Mouse (Mus musculus) frontal cortex, postnatal 14 days (tissue): ENCODE measurements at regions not wholly inside any gene's neighbourhood (a gene's known extent, or its start where the extent isn't known, plus 50 kb on each side); places are given as distances from the start of the nearest gene placed in this dataset.

Experiments used
- DNase-seq, 2 experiments: peaks; one replicate each; pipeline ENCODE4 v3.0.0; 2022; ENCODE audit warnings: low spot score in 2 of 2

GRCm38 (mm10) chr9:78881307-78881790 lies 266.0 kb downstream of the Cd109 start:
- no peak for DNase-seq

- DNase-seq: no peak
Observed at GRCm38 (mm10) chr9:78903211-78903610, 287.9 kb downstream of the Cd109 start.

GRCm38 (mm10) chr9:78917336-78917735 lies 302.0 kb downstream of the Cd109 start:
- no peak for DNase-seq

- no peak for DNase-seq
Observed at GRCm38 (mm10) chr9:78925977-78926593, 310.7 kb downstream of the Cd109 start.

- DNase-seq: no peak
Observed at GRCm38 (mm10) chr9:78941648-78942047, 326.3 kb downstream of the Cd109 start.

GRCm38 (mm10) chr9:78964813-78965212 lies 349.5 kb downstream of the Cd109 start:
- DNase-seq: no peak

- no peak for DNase-seq
Observed at GRCm38 (mm10) chr9:78965226-78965950, 350.0 kb downstream of the Cd109 start.

- DNase-seq: no peak
Observed at GRCm38 (mm10) chr9:78971731-78972130, 356.4 kb downstream of the Cd109 start.

- DNase-seq: peak; percentile 7 to 11
Observed at GRCm38 (mm10) chr9:78983734-78984133, 368.4 kb downstream of the Cd109 start.

GRCm38 (mm10) chr9:78985184-78985864 lies 370.0 kb downstream of the Cd109 start:
- DNase-seq: no peak

- no peak for DNase-seq
Observed at GRCm38 (mm10) chr9:78991310-78991709, 376.0 kb downstream of the Cd109 start.

GRCm38 (mm10) chr9:79001081-79001480 lies 385.7 kb downstream of the Cd109 start:
- no peak for DNase-seq

GRCm38 (mm10) chr9:79001930-79002329 lies 386.6 kb downstream of the Cd109 start:
- no peak for DNase-seq

GRCm38 (mm10) chr9:79004296-79004980 lies 389.1 kb downstream of the Cd109 start:
- no peak for DNase-seq

GRCm38 (mm10) chr9:79022291-79022690 lies 406.9 kb downstream of the Cd109 start:
- no peak for DNase-seq

- DNase-seq: no peak
Observed at GRCm38 (mm10) chr9:79028234-79028633, 412.9 kb downstream of the Cd109 start.

- no peak for DNase-seq
Observed at GRCm38 (mm10) chr9:79029456-79029855, 414.1 kb downstream of the Cd109 start.

- DNase-seq: no peak
Observed at GRCm38 (mm10) chr9:79035677-79036076, 420.3 kb downstream of the Cd109 start.

- DNase-seq: no peak
Observed at GRCm38 (mm10) chr9:79037054-79037453, 421.7 kb downstream of the Cd109 start.

GRCm38 (mm10) chr9:79038971-79039370 lies 423.6 kb downstream of the Cd109 start:
- no peak for DNase-seq

GRCm38 (mm10) chr9:79044344-79044743 lies 429.0 kb downstream of the Cd109 start:
- no peak for DNase-seq

- no peak for DNase-seq
Observed at GRCm38 (mm10) chr9:79045314-79045713, 430.0 kb downstream of the Cd109 start.
